Mouse (Mus musculus) B cell, adult 62 days (primary cell): Measurements from ENCODE around the gene Nup160. TPM values are rescaled to one million over a fixed set of nuclear protein-coding genes. Genes with fewer than 3 reads are reported as not detected.

Experiments used
- total RNA-seq: library from RNA; stranded (reverse); gene quantifications from 4 replicates; pipeline ENCODE4 v1.2.4, GENCODE M21; 2023

Gene Nup160
- 83.4 to 118 TPM (median 93.8 TPM) in 4 replicates for total RNA-seq

GRCm38 (mm10) chr2:90677007-90677406 lies at the start of gene Nup160:
Gene Nup160 (plus strand): TSS chr2:90677215.

GRCm38 (mm10) chr2:90745053-90745678 lies 68.2 kb downstream of the Nup160 start, which contains the start of gene Fnbp4:
Gene Fnbp4 (plus strand): TSS chr2:90745370.

GRCm38 (mm10) chr2:90782458-90782857 lies 105.4 kb downstream of the Nup160 start, which contains the start of gene Agbl2:
Gene Agbl2 (plus strand): TSS chr2:90782727.

Other genes with a start within 250 kb of the Nup160 start
- gene Ptprj, start 96.6 kb upstream of the Nup160 start, total RNA-seq, result 147 to 159 TPM (median 152 TPM) in 4 replicates
- gene Fnbp4, start 68.2 kb downstream of the Nup160 start, total RNA-seq, result 252 to 299 TPM (median 270 TPM) in 4 replicates
- not detected in 4 replicates for gene Agbl2, start 105.5 kb downstream of the Nup160 start, total RNA-seq
- 93.4 to 106 TPM (median 101 TPM) in 4 replicates for gene Mtch2, start 169.9 kb downstream of the Nup160 start, total RNA-seq
- 0.45 TPM in 1 of 4 replicates, not detected in the others for gene C1qtnf4, start 208.6 kb downstream of the Nup160 start, total RNA-seq
- 25.4 to 29.5 TPM (median 27.6 TPM) in 4 replicates for gene Kbtbd4, start 227.5 kb downstream of the Nup160 start, total RNA-seq
- 126 to 153 TPM (median 135 TPM) in 4 replicates for gene Ndufs3, start 227.6 kb downstream of the Nup160 start, total RNA-seq